Mouse (Mus musculus): ENCODE data around the gene Tnnt2. TPM values are rescaled to one million over a fixed set of nuclear protein-coding genes. Genes with fewer than 3 reads are reported as not detected.

The Tnnt2 gene
- polyA plus RNA-seq, 1 experiment from 2014 or later = 0.82 TPM

- peaks cover 10% of the 10 kb centered on the region for H3K4me1 ChIP-seq (ENCODE audit: control insufficient read depth, insufficient read depth, low read length)
- DNase-seq (ENCODE audit: low spot score, missing footprints) = peak; percentile 66
- 86% methylated on average over 17 of the region's 17 CpGs for WGBS
- no peak overlapping the region for H3K27ac ChIP-seq (ENCODE audit: low read depth, low read length)
- no peak for ATAC-seq (ENCODE audit: low FRiP score)
- H3K36me3 ChIP-seq (ENCODE audit: control insufficient read depth, insufficient read depth, low read length) = no peaks in the 10 kb centered on the region
- no peak overlapping the region for H3K9ac ChIP-seq (ENCODE audit: low read length)
- H3K4me3 ChIP-seq (ENCODE audit: low read depth, low read length) = no peak overlapping the region
- H3K27me3 ChIP-seq (ENCODE audit: control insufficient read depth, insufficient read depth, low read length) = no peaks in the 10 kb centered on the region
- no peaks in the 10 kb centered on the region for H3K9me3 ChIP-seq (ENCODE audit: control insufficient read depth, low read length)
- H3K4me2 ChIP-seq = no peak overlapping the region
These were observed 11.6 kb downstream of the Tnnt2 start for GRCm38 (mm10) chr1:135847611-135848351.

DNA sequence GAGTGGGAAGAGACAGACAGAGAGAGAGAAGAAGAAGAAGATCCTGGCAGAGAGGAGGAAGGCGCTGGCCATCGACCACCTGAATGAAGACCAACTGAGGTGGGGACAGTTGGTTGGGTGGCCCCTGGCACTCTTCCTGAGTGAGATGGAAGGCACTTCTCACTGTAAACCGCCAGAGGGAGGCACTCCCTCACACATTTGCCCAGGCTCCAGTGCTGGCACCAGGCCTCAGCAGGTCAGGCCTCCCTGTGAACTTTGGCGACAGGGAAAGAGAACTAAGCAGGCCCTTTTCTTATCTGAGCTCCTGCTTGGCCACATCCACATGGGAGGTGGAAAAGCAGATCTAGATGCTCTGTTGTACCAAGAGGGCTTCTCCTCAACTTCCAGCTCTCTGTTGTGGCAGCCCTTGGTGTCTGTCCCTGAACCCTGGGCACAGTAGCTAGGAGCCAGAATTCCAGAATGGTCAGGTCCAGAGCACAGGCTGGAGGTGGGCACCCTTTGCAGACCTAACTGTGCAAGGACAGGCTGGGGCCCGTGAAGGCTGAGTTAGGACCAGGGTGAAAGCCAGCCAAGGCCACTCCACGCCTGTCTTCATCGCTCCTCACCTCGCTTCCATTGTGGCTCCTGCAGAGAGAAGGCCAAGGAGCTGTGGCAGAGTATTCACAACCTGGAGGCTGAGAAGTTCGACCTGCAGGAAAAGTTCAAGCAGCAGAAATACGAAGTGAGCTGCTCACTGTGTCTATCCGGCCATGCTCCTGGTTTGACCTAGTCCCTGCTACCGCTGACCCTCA is 14.8 kb downstream of the Tnnt2 start:
- Histone ChIP-seq H3K27me3 (ENCODE audit: control insufficient read depth, insufficient read depth, low read length) (no peaks in the 10 kb centered on the region), H3K4me3 (ENCODE audit: low read depth, low read length) (no peak overlapping the region), H3K9me3 (ENCODE audit: control insufficient read depth, low read length) (no peaks in the 10 kb centered on the region), H3K9ac (ENCODE audit: low read length) (no peak overlapping the region), H3K27ac (ENCODE audit: low read depth, low read length) (no peak overlapping the region), H3K4me1 (ENCODE audit: control insufficient read depth, insufficient read depth, low read length) (peaks cover 12% of the 10 kb centered on the region), H3K4me2 (no peak overlapping the region), H3K36me3 (ENCODE audit: control insufficient read depth, insufficient read depth, low read length) (no peaks in the 10 kb centered on the region)
- 70% methylated on average over 12 of the region's 12 CpGs for WGBS
- ATAC-seq (ENCODE audit: low FRiP score) (no peak), DNase-seq (ENCODE audit: low spot score, missing footprints) (no peak)

DNA sequence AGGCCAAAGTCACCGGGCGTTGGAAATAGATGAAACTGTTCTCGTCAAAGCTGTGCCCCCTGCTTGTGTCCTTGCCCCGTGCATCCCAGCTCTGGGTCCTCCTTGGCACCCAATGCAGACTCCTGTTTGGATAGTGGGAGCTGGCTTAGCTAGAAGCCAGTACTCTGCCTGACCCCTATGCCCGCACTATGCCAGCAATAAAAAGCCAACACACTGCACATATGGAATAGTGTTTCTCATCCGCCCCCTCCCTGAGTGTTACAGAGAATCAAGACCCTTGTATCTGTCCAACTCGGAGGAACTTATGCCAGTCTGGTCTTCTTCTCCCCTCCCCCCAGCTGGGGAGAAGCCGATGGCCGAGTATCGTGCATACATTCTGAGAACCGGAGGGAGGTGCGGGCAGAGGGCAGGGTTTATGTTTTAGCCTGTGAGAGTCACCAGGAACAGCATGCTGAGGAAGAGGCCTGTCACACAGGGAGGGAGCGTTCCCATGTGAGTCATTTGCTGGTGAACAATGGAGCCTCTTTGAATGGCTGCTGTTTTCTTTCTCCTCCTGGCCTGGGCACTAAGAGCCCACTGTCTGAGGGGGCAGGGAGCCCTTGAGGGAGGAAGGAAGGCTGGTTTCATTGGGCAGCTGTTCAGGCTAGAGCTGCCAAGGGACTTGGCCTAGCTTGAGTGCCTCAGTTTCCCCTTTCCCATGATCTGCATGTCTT is 16.0 kb downstream of the Tnnt2 start:
- Histone ChIP-seq H3K9ac (ENCODE audit: low read length) (peak overlapping the region; percentile 17; the same call in 1 of the 2 replicates), H3K27ac (ENCODE audit: low read depth, low read length) (no peak overlapping the region)
- 56% methylated on average over 13 of the region's 13 CpGs for WGBS

GRCm38 (mm10) chr1:135853200-135853599 is 17.0 kb downstream of the Tnnt2 start:
- Histone ChIP-seq H3K4me3 (ENCODE audit: low read depth, low read length) (no peak overlapping the region), H3K4me1 (ENCODE audit: control insufficient read depth, insufficient read depth, low read length) (peaks cover 12% of the 10 kb centered on the region), H3K27ac (ENCODE audit: low read depth, low read length) (no peak overlapping the region), H3K36me3 (ENCODE audit: control insufficient read depth, insufficient read depth, low read length) (no peaks in the 10 kb centered on the region), H3K27me3 (ENCODE audit: control insufficient read depth, insufficient read depth, low read length) (no peaks in the 10 kb centered on the region), H3K9me3 (ENCODE audit: control insufficient read depth, low read length) (no peaks in the 10 kb centered on the region), H3K4me2 (no peak overlapping the region), H3K9ac (ENCODE audit: low read length) (no peak overlapping the region)
- no peak for DNase-seq (ENCODE audit: low spot score, missing footprints)
- WGBS = 92% methylated on average over 4 of the region's 4 CpGs
- ATAC-seq (ENCODE audit: low FRiP score) = no peak

More for the DNA sequence above, 16.0 kb downstream of the Tnnt2 start:
- Histone ChIP-seq H3K9me3 (ENCODE audit: control insufficient read depth, low read length) (no peaks in the 10 kb centered on the region), H3K4me3 (ENCODE audit: low read depth, low read length) (no peak overlapping the region), H3K4me2 (no peak overlapping the region), H3K27me3 (ENCODE audit: control insufficient read depth, insufficient read depth, low read length) (no peaks in the 10 kb centered on the region), H3K4me1 (ENCODE audit: control insufficient read depth, insufficient read depth, low read length) (peaks cover 12% of the 10 kb centered on the region), H3K36me3 (ENCODE audit: control insufficient read depth, insufficient read depth, low read length) (no peaks in the 10 kb centered on the region)
- ATAC-seq (ENCODE audit: low FRiP score) = peak; percentile 68
- DNase-seq (ENCODE audit: low spot score, missing footprints) = peak; percentile 89

DNA sequence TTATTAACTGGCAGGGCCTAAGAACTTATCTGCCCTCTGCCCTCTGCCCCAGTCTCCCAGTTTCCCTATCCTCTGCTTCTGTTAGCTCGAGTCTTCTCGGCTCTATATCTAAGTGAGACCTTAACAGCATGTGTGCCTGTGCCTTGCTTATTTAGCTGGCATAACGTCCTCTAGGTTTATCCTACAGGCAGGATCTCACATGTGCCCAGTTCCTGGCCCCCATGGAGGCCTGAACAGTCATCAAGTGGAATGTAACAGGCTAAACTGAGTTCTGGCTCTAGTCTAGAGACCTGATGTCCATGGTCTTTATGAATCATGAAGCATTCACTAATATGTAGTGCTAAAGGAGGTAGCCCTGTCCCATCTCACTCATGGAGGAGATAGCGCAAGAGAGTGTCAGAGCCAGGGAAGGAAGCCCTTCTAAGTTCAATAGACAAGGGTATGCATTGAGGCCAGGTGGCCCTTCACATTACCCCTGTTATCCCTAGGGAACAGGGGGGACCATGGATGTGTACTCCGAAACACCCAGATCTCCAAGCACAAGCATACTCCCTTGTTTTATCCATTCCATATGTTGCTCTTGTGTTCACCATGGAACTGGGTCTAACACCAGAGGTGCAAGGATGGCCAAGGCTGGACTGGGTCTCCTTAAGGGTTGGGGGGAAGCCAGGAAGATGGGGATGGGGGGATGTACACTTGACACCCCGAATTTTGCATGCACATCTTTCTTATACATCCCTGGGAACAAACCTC is 18.6 kb downstream of the Tnnt2 start:
- H3K9ac ChIP-seq (ENCODE audit: low read length) = no peak overlapping the region
- ATAC-seq (ENCODE audit: low FRiP score) = no peak
- 83% methylated on average over 6 of the region's 6 CpGs for WGBS
- DNase-seq (ENCODE audit: low spot score, missing footprints) = no peak
- peaks cover 12% of the 10 kb centered on the region for H3K4me1 ChIP-seq (ENCODE audit: control insufficient read depth, insufficient read depth, low read length)
- H3K9me3 ChIP-seq (ENCODE audit: control insufficient read depth, low read length) = no peaks in the 10 kb centered on the region
- H3K4me3 ChIP-seq (ENCODE audit: low read depth, low read length) = no peak overlapping the region
- no peaks in the 10 kb centered on the region for H3K36me3 ChIP-seq (ENCODE audit: control insufficient read depth, insufficient read depth, low read length)
- H3K27ac ChIP-seq (ENCODE audit: low read depth, low read length) = no peak overlapping the region
- H3K27me3 ChIP-seq (ENCODE audit: control insufficient read depth, insufficient read depth, low read length) = no peaks in the 10 kb centered on the region
- H3K4me2 ChIP-seq = no peak overlapping the region

- H3K36me3 ChIP-seq (ENCODE audit: control insufficient read depth, insufficient read depth, low read length) = no peaks in the 10 kb centered on the region
- H3K27ac ChIP-seq (ENCODE audit: low read depth, low read length) = no peak overlapping the region
- ATAC-seq (ENCODE audit: low FRiP score) (no peak), DNase-seq (ENCODE audit: low spot score, missing footprints) (no peak)
- WGBS = 96% methylated on average over 1 of the region's 1 CpGs
- no peaks in the 10 kb centered on the region for H3K9me3 ChIP-seq (ENCODE audit: control insufficient read depth, low read length)
- H3K4me3 ChIP-seq (ENCODE audit: low read depth, low read length) = no peak overlapping the region
- H3K27me3 ChIP-seq (ENCODE audit: control insufficient read depth, insufficient read depth, low read length) = no peaks in the 10 kb centered on the region
- H3K4me1 ChIP-seq (ENCODE audit: control insufficient read depth, insufficient read depth, low read length) = peaks cover 12% of the 10 kb centered on the region
- H3K4me2 ChIP-seq = no peak overlapping the region
- no peak overlapping the region for H3K9ac ChIP-seq (ENCODE audit: low read length)
These were observed 19.2 kb downstream of the Tnnt2 start for GRCm38 (mm10) chr1:135855344-135855687.

DNA sequence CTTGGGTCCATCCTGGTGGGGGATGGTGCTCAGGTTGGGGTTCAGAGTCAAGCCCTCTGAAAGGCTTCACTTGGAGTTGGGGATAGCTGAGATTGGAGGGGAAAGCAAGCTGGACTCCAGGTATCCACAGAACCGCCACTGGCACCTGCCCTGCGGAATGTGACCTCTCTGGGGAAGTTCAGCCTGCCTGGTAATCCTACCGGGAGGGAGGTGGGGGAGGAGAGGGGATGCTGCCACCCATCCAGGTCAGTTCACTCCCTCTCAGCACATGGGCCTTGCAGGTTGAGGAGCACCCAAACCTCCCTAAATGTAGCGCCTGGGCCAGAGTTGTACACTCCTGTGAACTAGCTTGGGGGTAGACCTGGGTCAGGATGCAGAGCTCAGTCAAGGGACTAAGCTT is 19.9 kb downstream of the Tnnt2 start:
- ATAC-seq (ENCODE audit: low FRiP score) (no peak), DNase-seq (ENCODE audit: low spot score, missing footprints) (no peak)
- Histone ChIP-seq H3K4me3 (ENCODE audit: low read depth, low read length) (no peak overlapping the region), H3K9me3 (ENCODE audit: control insufficient read depth, low read length) (no peaks in the 10 kb centered on the region), H3K4me2 (no peak overlapping the region), H3K9ac (ENCODE audit: low read length) (no peak overlapping the region), H3K27ac (ENCODE audit: low read depth, low read length) (no peak overlapping the region), H3K36me3 (ENCODE audit: control insufficient read depth, insufficient read depth, low read length) (no peaks in the 10 kb centered on the region), H3K4me1 (ENCODE audit: control insufficient read depth, insufficient read depth, low read length) (peaks cover 12% of the 10 kb centered on the region), H3K27me3 (ENCODE audit: control insufficient read depth, insufficient read depth, low read length) (no peaks in the 10 kb centered on the region)
- 75% methylated on average over 4 of the region's 4 CpGs for WGBS

- H3K4me3 ChIP-seq (ENCODE audit: low read depth, low read length) = no peak overlapping the region
- 70% methylated on average over 11 of the region's 11 CpGs for WGBS
- ATAC-seq (ENCODE audit: low FRiP score) = no peak
- H3K4me1 ChIP-seq (ENCODE audit: control insufficient read depth, insufficient read depth, low read length) = peaks cover 7% of the 10 kb centered on the region
- no peak overlapping the region for H3K9ac ChIP-seq (ENCODE audit: low read length)
- H3K4me2 ChIP-seq = no peak overlapping the region
- no peaks in the 10 kb centered on the region for H3K27me3 ChIP-seq (ENCODE audit: control insufficient read depth, insufficient read depth, low read length)
- no peak overlapping the region for H3K27ac ChIP-seq (ENCODE audit: low read depth, low read length)
- no peak for DNase-seq (ENCODE audit: low spot score, missing footprints)
- H3K36me3 ChIP-seq (ENCODE audit: control insufficient read depth, insufficient read depth, low read length) = no peaks in the 10 kb centered on the region
- no peaks in the 10 kb centered on the region for H3K9me3 ChIP-seq (ENCODE audit: control insufficient read depth, low read length)
These were observed 21.1 kb downstream of the Tnnt2 start for GRCm38 (mm10) chr1:135857137-135857775.

Data from midbrain, embryonic 11.5 days (tissue).